Mouse (Mus musculus): ENCODE measurements around the gene Parn.

Gene Parn

GRCm38 (mm10) chr16:13667878-13668343 lies at the start of gene Parn:
TSS of gene Parn (minus strand) at chr16:13668170.
- H3K4me3 ChIP-seq (replicated peaks; ENCODE audit: low read length), result peak within 1 kb of the TSS; percentile 93
- TF ChIP-seq POU5F1 (IDR thresholded peaks at IDR 0.05; ENCODE audit: borderline replicate concordance, low read length) (no peak), NANOG (IDR thresholded peaks at IDR 0.05; ENCODE audit: borderline replicate concordance, low read length) (no peak), CTCF (conservative IDR thresholded peaks at IDR 0.05; ENCODE audit: low read length) (no peak)
- H3K36me3 ChIP-seq (ENCODE audit: insufficient read depth, low read length), result peaks cover 35% of the 10 kb centered on the region
- H3K4me1 ChIP-seq (replicated peaks; ENCODE audit: low read depth, low read length), result peaks cover 43% of the 10 kb centered on the region
- H3K27me3 ChIP-seq (ENCODE audit: insufficient read depth, low read length), result no peaks in the 10 kb centered on the region
- no peaks in the 10 kb centered on the region for H3K9me3 ChIP-seq (ENCODE audit: low read length)

GRCm38 (mm10) chr16:13716821-13717553 lies 49.0 kb upstream of the Parn start:
- no peak for TF ChIP-seq CTCF (conservative IDR thresholded peaks at IDR 0.05; ENCODE audit: low read length)
- no peak for TF ChIP-seq POU5F1 (IDR thresholded peaks at IDR 0.05; ENCODE audit: borderline replicate concordance, low read length)
- no peak for TF ChIP-seq NANOG (IDR thresholded peaks at IDR 0.05; ENCODE audit: borderline replicate concordance, low read length)
- Histone ChIP-seq H3K36me3 (ENCODE audit: insufficient read depth, low read length) (peaks cover 18% of the 10 kb centered on the region), H3K27me3 (ENCODE audit: insufficient read depth, low read length) (no peaks in the 10 kb centered on the region), H3K4me1 (replicated peaks; ENCODE audit: low read depth, low read length) (peaks cover 65% of the 10 kb centered on the region), H3K9me3 (ENCODE audit: low read length) (no peaks in the 10 kb centered on the region), H3K4me3 (replicated peaks; ENCODE audit: low read length) (no peak overlapping the region)

GRCm38 (mm10) chr16:13714910-13715309 lies 46.9 kb upstream of the Parn start:
- Histone ChIP-seq H3K27me3 (ENCODE audit: insufficient read depth, low read length) (no peaks in the 10 kb centered on the region), H3K9me3 (ENCODE audit: low read length) (no peaks in the 10 kb centered on the region), H3K4me1 (replicated peaks; ENCODE audit: low read depth, low read length) (peaks cover 57% of the 10 kb centered on the region), H3K36me3 (ENCODE audit: insufficient read depth, low read length) (peaks cover 18% of the 10 kb centered on the region), H3K4me3 (replicated peaks; ENCODE audit: low read length) (no peak overlapping the region)
- TF ChIP-seq POU5F1 (IDR thresholded peaks at IDR 0.05; ENCODE audit: borderline replicate concordance, low read length), result no peak
- TF ChIP-seq CTCF (conservative IDR thresholded peaks at IDR 0.05; ENCODE audit: low read length), result no peak
- TF ChIP-seq NANOG (IDR thresholded peaks at IDR 0.05; ENCODE audit: borderline replicate concordance, low read length), result no peak

- Histone ChIP-seq H3K27me3 (ENCODE audit: insufficient read depth, low read length) (no peaks in the 10 kb centered on the region), H3K4me1 (replicated peaks; ENCODE audit: low read depth, low read length) (peaks cover 18% of the 10 kb centered on the region), H3K9me3 (ENCODE audit: low read length) (no peaks in the 10 kb centered on the region), H3K36me3 (ENCODE audit: insufficient read depth, low read length) (peaks cover 48% of the 10 kb centered on the region), H3K4me3 (replicated peaks; ENCODE audit: low read length) (0 out of 2 replicates have a peak overlapping the region, but pooled peaks have one; percentile 17)
- TF ChIP-seq NANOG (IDR thresholded peaks at IDR 0.05; ENCODE audit: borderline replicate concordance, low read length) (no peak), CTCF (conservative IDR thresholded peaks at IDR 0.05; ENCODE audit: low read length) (peak; percentile 9; the same call in 1 of the 2 replicates)
Measured at GRCm38 (mm10) chr16:13704676-13705075, 36.7 kb upstream of the Parn start.

- no peak for TF ChIP-seq CTCF (conservative IDR thresholded peaks at IDR 0.05; ENCODE audit: low read length)
- TF ChIP-seq NANOG (IDR thresholded peaks at IDR 0.05; ENCODE audit: borderline replicate concordance, low read length), result no peak
- TF ChIP-seq POU5F1 (IDR thresholded peaks at IDR 0.05; ENCODE audit: borderline replicate concordance, low read length), result no peak
- Histone ChIP-seq H3K9me3 (ENCODE audit: low read length) (no peaks in the 10 kb centered on the region), H3K4me3 (replicated peaks; ENCODE audit: low read length) (no peak overlapping the region)
Measured at GRCm38 (mm10) chr16:13702184-13702583, 34.2 kb upstream of the Parn start.

GRCm38 (mm10) chr16:13698998-13699397 lies 31.0 kb upstream of the Parn start:
- Histone ChIP-seq H3K27me3 (ENCODE audit: insufficient read depth, low read length) (no peaks in the 10 kb centered on the region), H3K9me3 (ENCODE audit: low read length) (no peaks in the 10 kb centered on the region), H3K36me3 (ENCODE audit: insufficient read depth, low read length) (peaks cover 86% of the 10 kb centered on the region), H3K4me1 (replicated peaks; ENCODE audit: low read depth, low read length) (peaks cover 13% of the 10 kb centered on the region), H3K4me3 (replicated peaks; ENCODE audit: low read length) (no peak overlapping the region)
- TF ChIP-seq CTCF (conservative IDR thresholded peaks at IDR 0.05; ENCODE audit: low read length) (peak; percentile 98), POU5F1 (IDR thresholded peaks at IDR 0.05; ENCODE audit: borderline replicate concordance, low read length) (no peak), NANOG (IDR thresholded peaks at IDR 0.05; ENCODE audit: borderline replicate concordance, low read length) (no peak)

More at GRCm38 (mm10) chr16:13702184-13702583, 34.2 kb upstream of the Parn start:
- H3K4me1 ChIP-seq (replicated peaks; ENCODE audit: low read depth, low read length), result peaks cover 20% of the 10 kb centered on the region
- no peaks in the 10 kb centered on the region for H3K27me3 ChIP-seq (ENCODE audit: insufficient read depth, low read length)
- peaks cover 72% of the 10 kb centered on the region for H3K36me3 ChIP-seq (ENCODE audit: insufficient read depth, low read length)

GRCm38 (mm10) chr16:13678601-13679319 lies 10.8 kb upstream of the Parn start:
- peaks cover 12% of the 10 kb centered on the region for H3K4me1 ChIP-seq (replicated peaks; ENCODE audit: low read depth, low read length)
- H3K9me3 ChIP-seq (ENCODE audit: low read length), result no peaks in the 10 kb centered on the region
- peaks cover 67% of the 10 kb centered on the region for H3K36me3 ChIP-seq (ENCODE audit: insufficient read depth, low read length)
- H3K27me3 ChIP-seq (ENCODE audit: insufficient read depth, low read length), result no peaks in the 10 kb centered on the region
- no peak for TF ChIP-seq POU5F1 (IDR thresholded peaks at IDR 0.05; ENCODE audit: borderline replicate concordance, low read length)
- TF ChIP-seq NANOG (IDR thresholded peaks at IDR 0.05; ENCODE audit: borderline replicate concordance, low read length), result no peak
- no peak for TF ChIP-seq CTCF (conservative IDR thresholded peaks at IDR 0.05; ENCODE audit: low read length)
- H3K4me3 ChIP-seq (replicated peaks; ENCODE audit: low read length), result no peak overlapping the region

- TF ChIP-seq POU5F1 (IDR thresholded peaks at IDR 0.05; ENCODE audit: borderline replicate concordance, low read length) (no peak), CTCF (conservative IDR thresholded peaks at IDR 0.05; ENCODE audit: low read length) (no peak), NANOG (IDR thresholded peaks at IDR 0.05; ENCODE audit: borderline replicate concordance, low read length) (no peak)
- no peak overlapping the region for H3K4me3 ChIP-seq (replicated peaks; ENCODE audit: low read length)
- peaks cover 21% of the 10 kb centered on the region for H3K4me1 ChIP-seq (replicated peaks; ENCODE audit: low read depth, low read length)
- H3K27me3 ChIP-seq (ENCODE audit: insufficient read depth, low read length), result no peaks in the 10 kb centered on the region
- peaks cover 56% of the 10 kb centered on the region for H3K36me3 ChIP-seq (ENCODE audit: insufficient read depth, low read length)
- no peaks in the 10 kb centered on the region for H3K9me3 ChIP-seq (ENCODE audit: low read length)
Measured at GRCm38 (mm10) chr16:13674511-13674910, 6.5 kb upstream of the Parn start.
